Mouse (Mus musculus) heart, adult 10 weeks (tissue): ENCODE data around the gene Pard3. TPM values are rescaled to one million over a fixed set of nuclear protein-coding genes. Genes with fewer than 3 reads are reported as not detected.

Experiments used
- polyA plus RNA-seq: library from polyadenylated mRNA; stranded (reverse); fragments of 350-450 nt; fragmentation: Illumina TruSeq; extraction: RNeasy Lipid Tissue Mini Kit (QIAGEN cat#74804); gene quantifications from one replicate; pipeline ENCODE4 v1.2.3, GENCODE M21; 2014; ENCODE audit warnings: low read depth, low replicate concordance

Pard3 gene
- 20.4 TPM for polyA plus RNA-seq

GRCm38 (mm10) chr8:127063551-127064360 is at the start of gene Pard3:
TSS of gene Pard3 (plus strand) at chr8:127063893.

Other genes with a start within 250 kb of the Pard3 start
- 85.4 TPM for gene Tomm20, start 118.0 kb upstream of the Pard3 start, polyA plus RNA-seq
- gene Rbm34, start 92.8 kb upstream of the Pard3 start, polyA plus RNA-seq, result 5.7 TPM